Mouse (Mus musculus) CH12.LX (cell line): ENCODE results near the gene Efnb2. TPM values are rescaled to one million over a fixed set of nuclear protein-coding genes. Genes with fewer than 3 reads are reported as not detected.

Experiments used
- DNase-seq: peaks from one replicate; pipeline ENCODE4 v3.0.0-alpha.2; 2013; ENCODE audit errors: extremely low read depth
- H3K27ac ChIP-seq: 2 replicates; pipeline ENCODE4 v1.5.1; 2012; ENCODE audit warnings: low read depth, mild to moderate bottlenecking, control low read depth, moderate library complexity; ENCODE audit not compliant: insufficient read depth
- H3K27me3 ChIP-seq: replicated peaks from 2 replicates; pipeline ENCODE3; 2012; ENCODE audit warnings: inconsistent platforms
- H3K36me3 ChIP-seq, 2 experiments: replicated peaks in 1 of 2; 2 replicates each; pipeline versions ENCODE3 to v1.6.1; 2012; ENCODE audit warnings: inconsistent platforms in 1 of 2, low read length in 1 of 2, mild to moderate bottlenecking in 1 of 2, mixed read lengths in 1 of 2, moderate library complexity in 1 of 2; ENCODE audit not compliant: control insufficient read depth in 1 of 2, insufficient read depth in 1 of 2
- H3K4me1 ChIP-seq, 2 experiments: 2 replicates each; pipeline ENCODE4 v1.6.1; 2012; ENCODE audit warnings: inconsistent platforms in 1 of 2, moderate library complexity in 1 of 2; ENCODE audit not compliant: insufficient read depth in 2 of 2, control insufficient read depth in 1 of 2
- H3K4me2 ChIP-seq: 2 replicates; pipeline ENCODE4 v1.6.1; 2012; ENCODE audit warnings: low read depth, mild to moderate bottlenecking, control low read depth; ENCODE audit not compliant: poor library complexity, insufficient read depth, severe bottlenecking
- H3K4me3 ChIP-seq, 3 experiments: fragments of 150-350 bp in 1 of 3; sonication (generic) in 1 of 3; replicated peaks in 1 of 3; 2 replicates each; pipeline versions ENCODE3 to v1.5.1; 2011 to 2012; ENCODE audit warnings: low read depth in 2 of 3, low read length in 2 of 3, mild to moderate bottlenecking in 2 of 3, moderate library complexity in 2 of 3, control low read depth in 1 of 3, improper control_type of control experiment in 1 of 3, inconsistent platforms in 1 of 3, mixed read lengths in 1 of 3; ENCODE audit not compliant: poor library complexity in 1 of 3
- H3K79me2 ChIP-seq: replicated peaks from 2 replicates; pipeline ENCODE4 v1.6.1; 2012; ENCODE audit warnings: mild to moderate bottlenecking, moderate library complexity; ENCODE audit not compliant: control insufficient read depth, poor library complexity, insufficient read depth, severe bottlenecking; ENCODE audit errors: extremely low read depth
- H3K9ac ChIP-seq: 2 replicates; pipeline ENCODE4 v1.6.1; 2012; ENCODE audit warnings: low read depth, mild to moderate bottlenecking, control low read depth, moderate library complexity; ENCODE audit not compliant: insufficient read depth
- H3K9me3 ChIP-seq: replicated peaks from 2 replicates; pipeline ENCODE3; 2012; ENCODE audit warnings: low read length, inconsistent platforms, mixed read lengths
- CTCF ChIP-seq, 2 experiments: IDR thresholded peaks in 1 of 2; conservative IDR thresholded peaks in 1 of 2; 2 replicates each; pipeline ENCODE4 v1.5.1; 2011 to 2012; ENCODE audit warnings: low read depth in 2 of 2, low read length in 2 of 2, improper control_type of control experiment in 1 of 2, inconsistent platforms in 1 of 2, mild to moderate bottlenecking in 1 of 2, moderate library complexity in 1 of 2
- E2F4 ChIP-seq: IDR thresholded peaks from 2 replicates; pipeline ENCODE4 v1.6.1; 2011; ENCODE audit warnings: low read depth, low read length, improper control_type of control experiment; ENCODE audit not compliant: insufficient replicate concordance
- ELF1 ChIP-seq: IDR thresholded peaks from 2 replicates; pipeline ENCODE4 v1.6.1; 2014; ENCODE audit warnings: low read depth, mild to moderate bottlenecking, inconsistent platforms, low read length, improper control_type of control experiment
- JUN ChIP-seq: IDR thresholded peaks from 2 replicates; pipeline ENCODE4 v1.6.1; 2011; ENCODE audit warnings: low read depth, mild to moderate bottlenecking, low read length, improper control_type of control experiment, moderate library complexity; ENCODE audit not compliant: insufficient read depth
- MEF2A ChIP-seq: IDR thresholded peaks from 2 replicates; pipeline ENCODE4 v1.6.1; 2014; ENCODE audit warnings: low read depth, mild to moderate bottlenecking, inconsistent platforms, low read length, improper control_type of control experiment, borderline replicate concordance
- MYC ChIP-seq: IDR thresholded peaks from 2 replicates; pipeline ENCODE4 v1.6.1; 2011; ENCODE audit warnings: low read depth, mild to moderate bottlenecking, improper control_type of control experiment, low read length
- NELFE ChIP-seq: IDR thresholded peaks from 2 replicates; pipeline ENCODE4 v1.6.1; 2011; ENCODE audit warnings: low read depth, low read length, improper control_type of control experiment
- NRF1 ChIP-seq: IDR thresholded peaks from 2 replicates; pipeline ENCODE4 v1.6.1; 2014; ENCODE audit warnings: low read depth, mild to moderate bottlenecking, inconsistent platforms, low read length, improper control_type of control experiment, moderate library complexity
- PAX5 ChIP-seq: IDR thresholded peaks from 2 replicates; pipeline ENCODE4 v1.6.1; 2012; ENCODE audit warnings: low read length, inconsistent platforms, mixed read lengths
- POLR2A ChIP-seq: IDR thresholded peaks from 2 replicates; pipeline ENCODE4 v1.6.1; 2011; ENCODE audit warnings: low read depth, mild to moderate bottlenecking, improper control_type of control experiment, low read length
- POLR2AphosphoS2 ChIP-seq: IDR thresholded peaks from 2 replicates; pipeline ENCODE4 v1.6.1; 2011; ENCODE audit warnings: low read depth, low read length, improper control_type of control experiment
- SMC3 ChIP-seq: IDR thresholded peaks from 2 replicates; pipeline ENCODE4 v1.6.1; 2011; ENCODE audit warnings: low read depth, low read length, improper control_type of control experiment
- TBP ChIP-seq: conservative IDR thresholded peaks from 2 replicates; pipeline ENCODE4 v1.6.1; 2011; ENCODE audit warnings: low read depth, low read length, improper control_type of control experiment
- USF1 ChIP-seq: IDR thresholded peaks from 2 replicates; pipeline ENCODE4 v1.6.1; 2014; ENCODE audit warnings: low read depth, mild to moderate bottlenecking, inconsistent platforms, low read length, improper control_type of control experiment
- USF2 ChIP-seq: conservative IDR thresholded peaks from 2 replicates; pipeline ENCODE4 v1.6.1; 2011; ENCODE audit warnings: low read depth, low read length, improper control_type of control experiment
- dilution Hi-C: fragments of 300-500 bp; cut with MboI; formaldehyde crosslinking; loops from 2 replicates; pipeline ENCODE4 v1.14.3; 2020; ENCODE audit warnings: low sequenced_read_pairs; ENCODE audit not compliant: extremely low pct_unique_long_range_greater_than_20kb, extremely low pct_ligation_motif_present
- in situ Hi-C: fragments of 300-500 bp; cut with MboI; formaldehyde crosslinking; loops from 3 replicates; pipeline ENCODE4 v1.14.3; 2019; ENCODE audit warnings: low sequenced_read_pairs, low pct_ligation_motif_present, low pct_unique_long_range_greater_than_20kb, mixed read lengths
- polyA plus RNA-seq: library from polyadenylated mRNA; unstranded; fragments of >175 nt; gene quantifications from 2 replicates; pipeline ENCODE4 v1.2.1, GENCODE M21; 2012; ENCODE audit warnings: low read depth; ENCODE audit not compliant: insufficient read length
- total RNA-seq, 2 experiments: library from RNA; depleted of rRNA; stranded (reverse); fragments of 300-350 nt in 1 of 2; fragments of >200 nt in 1 of 2; gene quantifications; 2 replicates each; pipeline ENCODE4 v1.2.3; 2012 to 2014

The Efnb2 gene
- total and polyA plus RNA-seq, 3 experiments: 0.06 to 0.25 TPM; not detected in 1

- Histone ChIP-seq H3K4me1 (peaks cover 0 to 33% of the 10 kb centered on the region in 2 experiments; a peak in 2 of 4 replicates), H3K4me2 (peak within 1 kb of the TSS; percentile 86), H3K27me3 (no peaks in the 10 kb centered on the region), H3K4me3 (peak within 1 kb of the TSS; percentile 81 to 90 (median 82)), H3K79me2 (peaks cover 47% of the 10 kb centered on the region), H3K9me3 (no peaks in the 10 kb centered on the region), H3K27ac (peak within 1 kb of the TSS; percentile 54), H3K36me3 (peaks cover 0 to 14% of the 10 kb centered on the region in 2 experiments), H3K9ac (peak within 1 kb of the TSS; percentile 100)
- TF ChIP-seq CTCF (conservative IDR thresholded peaks at IDR 0.05 in 1 of 2, IDR thresholded peaks at IDR 0.05 in 1 of 2; ENCODE audit: low read depth in 2 of 2, low read length in 2 of 2) (no peak), E2F4 (no peak), POLR2A (peak; percentile 76), TBP (0 out of 2 replicates have a peak, but pooled peaks have one; percentile 7)
- in situ Hi-C loops: loop anchor here (25.0 kb wide), 1 partner anchor 228 kb away; no protein-coding TSS in a partner anchor
- peak; percentile 84 for DNase-seq
- dilution Hi-C loops: no loop called here
Observed at GRCm38 (mm10) chr8:8690146-8691092, 29.4 kb upstream of the Efnb2 start, which contains the start of gene Arglu1. Gene Arglu1 (minus strand): TSS chr8:8690521.

GRCm38 (mm10) chr8:8689454-8690145, 28.6 kb upstream of the Efnb2 start:
- no peak for TF ChIP-seq PAX5
- peak; percentile 46; the same call in 1 of the 2 replicates for TF ChIP-seq USF2
- TF ChIP-seq JUN: no peak
- TF ChIP-seq ELF1: no peak
- H3K27ac ChIP-seq: peak overlapping the region; percentile 54
- peaks cover 53% of the 10 kb centered on the region for H3K79me2 ChIP-seq
- in situ Hi-C loops (loop anchor here (25.0 kb wide), 1 partner anchor 227 kb away; no protein-coding TSS in a partner anchor), dilution Hi-C loops (no loop called here)
- H3K27me3 ChIP-seq: no peaks in the 10 kb centered on the region
- H3K4me2 ChIP-seq: peak overlapping the region; percentile 70
- H3K36me3 ChIP-seq: peaks cover 0 to 19% of the 10 kb centered on the region in 2 experiments
- H3K9ac ChIP-seq: peak overlapping the region; percentile 100
- peaks cover 0 to 36% of the 10 kb centered on the region in 2 experiments; a peak in 2 of 4 replicates for H3K4me1 ChIP-seq
- H3K4me3 ChIP-seq: peak overlapping the region; percentile 81 to 90 (median 82)
- H3K9me3 ChIP-seq: no peaks in the 10 kb centered on the region
- DNase-seq: peak; percentile 44

GRCm38 (mm10) chr8:8688823-8689453, 27.9 kb upstream of the Efnb2 start:
- Histone ChIP-seq H3K4me3 (peak overlapping the region; percentile 81 to 90 (median 82)), H3K9me3 (no peaks in the 10 kb centered on the region), H3K79me2 (peaks cover 57% of the 10 kb centered on the region), H3K27ac (no peak overlapping the region), H3K36me3 (peaks cover 0 to 22% of the 10 kb centered on the region in 2 experiments), H3K9ac (peak overlapping the region; percentile 100), H3K4me1 (peaks cover 0 to 35% of the 10 kb centered on the region in 2 experiments; a peak in 2 of 4 replicates), H3K4me2 (peak overlapping the region; percentile 70), H3K27me3 (no peaks in the 10 kb centered on the region)
- dilution Hi-C loops: no loop called here
- no peak for TF ChIP-seq MYC
- TF ChIP-seq TBP: no peak
- TF ChIP-seq NELFE: no peak
- no peak for TF ChIP-seq SMC3
- no peak for TF ChIP-seq MEF2A
- no peak for TF ChIP-seq USF1
- no peak for TF ChIP-seq POLR2AphosphoS2
- TF ChIP-seq NRF1: no peak
- no peak for DNase-seq
- in situ Hi-C loops: loop anchor here (25.0 kb wide), 1 partner anchor 227 kb away; no protein-coding TSS in a partner anchor
